Mouse (Mus musculus) spleen, adult 2 months (tissue): ENCODE measurements around the gene Ankrd13a. TPM values are rescaled to one million over a fixed set of nuclear protein-coding genes. Genes with fewer than 3 reads are reported as not detected.

Source experiments
- DNase-seq, 2 experiments: peaks; one replicate each; pipeline versions ENCODE4 v3.0.0 to v3.0.0-alpha.2; 2012 to 2021; ENCODE audit warnings: low spot score in 2 of 2, low read depth in 1 of 2
- H3K27ac ChIP-seq: fragments of 200-500 bp; 2 replicates; pipeline ENCODE4 v1.5.1; 2012; ENCODE audit warnings: low read length, inconsistent platforms; ENCODE audit not compliant: insufficient read depth
- H3K27me3 ChIP-seq: fragments of 200-500 bp; 2 replicates; pipeline ENCODE4 v1.6.1; 2012; ENCODE audit warnings: mild to moderate bottlenecking, moderate library complexity, low read length, inconsistent platforms; ENCODE audit not compliant: control insufficient read depth, insufficient read depth
- H3K36me3 ChIP-seq: fragments of 200-500 bp; 2 replicates; pipeline ENCODE4 v1.6.1; 2012; ENCODE audit warnings: mild to moderate bottlenecking, low read length, inconsistent platforms; ENCODE audit not compliant: control insufficient read depth, insufficient read depth
- H3K4me1 ChIP-seq: fragments of 200-500 bp; 2 replicates; pipeline ENCODE4 v1.6.1; 2011; ENCODE audit warnings: inconsistent platforms; ENCODE audit not compliant: control insufficient read depth, insufficient read depth, insufficient read length
- H3K4me3 ChIP-seq: fragments of 200-500 bp; 2 replicates; pipeline ENCODE4 v1.5.1; 2011; ENCODE audit warnings: mild to moderate bottlenecking, inconsistent platforms; ENCODE audit not compliant: insufficient read depth, insufficient read length; ENCODE audit errors: extremely low read depth
- CTCF ChIP-seq: fragments of 200-500 bp; IDR thresholded peaks from 2 replicates; pipeline ENCODE4 v1.5.1; 2011; ENCODE audit warnings: mild to moderate bottlenecking, inconsistent platforms; ENCODE audit not compliant: insufficient read depth, insufficient read length, insufficient replicate concordance; ENCODE audit errors: extremely low read depth
- POLR2A ChIP-seq: fragments of 200-500 bp; IDR thresholded peaks from 2 replicates; pipeline ENCODE4 v1.6.1; 2011; ENCODE audit warnings: low read depth, low read length, inconsistent platforms
- WGBS: fragments of 180-500 bp; shearing (Covaris S2); methylation state at CpG from one replicate; pipeline ENCODE4 v1.1.7; 2018; 5-methylcytosine and 5-hydroxymethylcytosine counted together
- polyA plus RNA-seq: library from polyadenylated mRNA; depleted of rRNA; stranded (reverse); fragments of >200 nt; gene quantifications from 2 replicates; pipeline ENCODE4 v1.2.3, GENCODE M21; 2012

The Ankrd13a gene
- polyA plus RNA-seq, 1 experiment: 69.3 TPM

DNA sequence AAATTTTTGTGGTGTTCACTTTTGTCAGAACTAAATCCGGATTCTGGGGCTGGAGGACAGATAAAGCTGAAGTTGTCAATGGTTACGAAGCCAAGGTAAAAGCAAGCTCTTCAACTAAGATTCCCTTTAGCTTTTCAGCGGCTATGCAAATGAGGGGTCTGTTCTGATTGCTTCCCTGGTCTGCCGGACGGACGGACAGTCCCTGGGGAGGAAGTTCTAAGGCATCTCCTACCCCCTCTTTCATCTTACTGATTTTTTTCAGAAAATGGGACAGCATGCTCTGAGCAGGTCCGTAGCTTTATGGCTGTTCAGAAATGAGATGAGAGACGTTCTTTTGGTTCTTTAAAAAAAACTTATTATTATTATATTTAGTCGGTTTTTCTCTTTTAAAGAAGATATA, 21.2 kb downstream of the Ankrd13a start:
- DNase-seq: no peak
- 90% methylated on average over 9 of the region's 9 CpGs for WGBS
- Histone ChIP-seq H3K4me3 (no peak overlapping the region), H3K27me3 (no peaks in the 10 kb centered on the region), H3K4me1 (no peaks in the 10 kb centered on the region), H3K27ac (no peak overlapping the region), H3K36me3 (peaks cover 58% of the 10 kb centered on the region)
- TF ChIP-seq CTCF (no peak), POLR2A (no peak)

DNA sequence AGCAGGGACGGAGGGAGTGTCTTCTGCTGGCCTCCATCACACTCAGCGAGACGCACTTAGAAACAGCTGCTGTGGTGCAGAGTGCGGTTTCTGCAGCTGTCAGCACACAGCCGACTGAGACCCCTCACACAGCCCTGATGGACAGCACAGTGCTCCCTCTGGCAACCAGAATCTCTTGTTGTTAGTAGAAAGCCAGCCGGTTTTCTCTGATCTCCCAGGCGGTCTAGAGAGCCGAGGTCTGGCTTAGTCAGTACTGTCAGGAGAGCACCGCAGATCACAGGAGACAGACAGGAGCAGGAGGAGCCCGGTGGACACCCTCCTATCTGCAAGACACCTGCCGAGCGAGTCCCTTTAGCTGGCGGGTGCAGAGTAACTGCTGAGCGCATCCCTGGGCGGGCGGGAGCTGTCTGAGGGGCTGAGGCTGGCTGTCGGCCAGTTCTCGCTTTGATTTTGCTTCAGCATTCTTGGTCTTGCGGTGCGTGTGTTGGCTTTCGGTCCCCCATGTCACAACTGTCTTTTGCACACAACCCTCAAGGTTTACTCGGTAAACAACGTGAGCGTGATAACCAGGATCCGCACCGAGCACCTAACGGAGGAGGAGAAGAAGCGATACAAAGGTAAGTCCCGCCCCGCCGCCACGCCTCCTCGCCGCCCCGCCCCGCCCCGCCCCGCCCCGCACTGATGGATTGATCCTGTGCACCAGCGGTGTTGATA, 22.0 kb downstream of the Ankrd13a start:
- Histone ChIP-seq H3K36me3 (peaks cover 57% of the 10 kb centered on the region), H3K4me3 (no peak overlapping the region), H3K27ac (no peak overlapping the region), H3K27me3 (no peaks in the 10 kb centered on the region), H3K4me1 (no peaks in the 10 kb centered on the region)
- 95% methylated on average over 40 of the region's 40 CpGs for WGBS
- no peak for DNase-seq
- TF ChIP-seq CTCF (no peak), POLR2A (no peak)

DNA sequence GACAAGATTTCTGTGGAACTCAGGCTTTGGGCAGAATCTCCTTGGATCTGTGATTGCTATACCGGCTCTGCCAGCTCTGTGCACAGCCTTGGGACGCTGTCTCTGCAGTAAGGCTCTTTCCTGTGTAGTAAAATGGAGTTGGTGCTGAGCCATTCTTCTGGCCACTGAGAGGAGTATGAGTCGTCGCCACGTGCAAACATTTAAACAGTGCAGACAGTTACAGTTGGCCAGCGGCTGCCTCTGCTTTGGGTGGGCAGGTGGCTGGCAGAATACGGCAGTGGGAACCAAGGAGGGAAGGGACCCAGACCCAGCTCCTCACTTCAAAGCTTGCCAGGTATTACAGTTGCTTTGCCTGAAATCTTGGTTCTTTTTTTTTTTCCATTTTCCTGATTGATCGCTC, 22.8 kb downstream of the Ankrd13a start:
- Histone ChIP-seq H3K27ac (no peak overlapping the region), H3K4me1 (no peaks in the 10 kb centered on the region), H3K27me3 (no peaks in the 10 kb centered on the region), H3K4me3 (no peak overlapping the region), H3K36me3 (peaks cover 56% of the 10 kb centered on the region)
- WGBS: 96% methylated on average over 8 of the region's 8 CpGs
- DNase-seq: no peak
- TF ChIP-seq CTCF (no peak), POLR2A (no peak)

DNA sequence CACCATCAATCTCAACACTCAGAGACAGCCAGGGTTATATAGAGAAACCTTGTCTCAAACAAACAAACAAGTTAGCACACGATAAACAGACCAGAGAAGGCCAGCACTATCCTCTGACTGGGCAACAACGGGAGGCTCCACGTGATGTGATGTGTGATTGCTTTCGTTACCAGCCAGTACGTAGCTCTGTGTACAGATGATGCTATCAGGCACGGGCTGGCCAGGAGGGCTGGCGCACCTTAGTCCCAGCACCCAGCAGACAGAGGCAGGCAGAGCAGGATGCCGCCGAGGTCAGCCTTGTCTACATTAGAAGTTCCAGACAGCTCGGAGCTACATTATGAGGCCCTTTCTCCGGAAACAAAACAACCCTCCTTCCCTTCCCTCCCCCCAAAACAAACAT, 25.4 kb downstream of the Ankrd13a start:
- Histone ChIP-seq H3K4me1 (no peaks in the 10 kb centered on the region), H3K36me3 (peaks cover 63% of the 10 kb centered on the region), H3K4me3 (no peak overlapping the region), H3K27ac (no peak overlapping the region), H3K27me3 (no peaks in the 10 kb centered on the region)
- TF ChIP-seq POLR2A (no peak), CTCF (no peak)
- no peak for DNase-seq
- WGBS: 92% methylated on average over 11 of the region's 11 CpGs

DNA sequence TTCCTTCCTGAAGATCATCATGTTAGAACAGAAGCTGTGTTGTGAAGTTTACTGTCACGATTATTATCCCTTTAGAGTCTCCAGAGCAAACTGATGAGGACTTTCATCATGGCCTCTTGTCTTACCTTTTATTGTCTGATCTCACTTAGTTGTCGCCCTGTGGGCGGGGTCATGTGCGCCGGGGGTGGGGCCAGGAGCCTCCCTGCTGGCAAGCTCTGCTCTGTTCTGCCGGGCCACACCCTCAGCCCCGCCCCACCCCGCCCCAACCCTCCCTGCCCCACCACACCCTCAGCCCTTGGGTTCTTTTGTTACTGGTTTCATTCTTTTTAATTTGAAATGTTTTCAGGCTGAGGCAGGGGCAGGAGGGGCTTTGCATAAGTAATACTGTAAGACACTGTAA, 26.6 kb downstream of the Ankrd13a start:
- Histone ChIP-seq H3K27ac (no peak overlapping the region), H3K4me1 (peaks cover 3% of the 10 kb centered on the region; the same call in 1 of the 2 replicates), H3K27me3 (no peaks in the 10 kb centered on the region), H3K36me3 (peaks cover 56% of the 10 kb centered on the region), H3K4me3 (no peak overlapping the region)
- no peak for DNase-seq
- TF ChIP-seq POLR2A (no peak), CTCF (no peak)
- 75% methylated on average over 7 of the region's 8 CpGs for WGBS

DNA sequence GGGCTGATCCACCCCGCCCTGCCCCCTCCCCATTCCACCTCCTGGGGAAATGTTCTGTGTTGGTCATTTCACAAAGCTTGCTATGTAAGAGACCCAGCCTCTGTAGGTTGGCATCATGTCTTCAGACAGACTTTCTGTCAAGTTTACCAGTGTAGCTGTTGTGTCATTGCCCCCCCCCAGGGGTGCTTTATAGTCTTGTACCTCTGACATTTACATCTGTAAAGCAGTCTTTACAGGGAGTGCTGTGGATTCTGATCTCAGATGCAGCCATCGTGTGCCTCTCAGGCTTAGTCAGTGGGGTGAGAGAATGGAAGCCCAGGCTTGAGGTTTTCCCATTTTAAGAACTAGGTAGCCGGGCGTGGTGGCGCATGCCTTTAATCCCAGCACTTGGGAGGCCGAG, 27.4 kb downstream of the Ankrd13a start:
- Histone ChIP-seq H3K36me3 (peaks cover 48% of the 10 kb centered on the region), H3K27ac (no peak overlapping the region), H3K27me3 (no peaks in the 10 kb centered on the region), H3K4me1 (peaks cover 8% of the 10 kb centered on the region; the same call in 1 of the 2 replicates), H3K4me3 (no peak overlapping the region)
- WGBS: 96% methylated on average over 6 of the region's 6 CpGs
- DNase-seq: no peak
- TF ChIP-seq POLR2A (no peak), CTCF (no peak)

DNA sequence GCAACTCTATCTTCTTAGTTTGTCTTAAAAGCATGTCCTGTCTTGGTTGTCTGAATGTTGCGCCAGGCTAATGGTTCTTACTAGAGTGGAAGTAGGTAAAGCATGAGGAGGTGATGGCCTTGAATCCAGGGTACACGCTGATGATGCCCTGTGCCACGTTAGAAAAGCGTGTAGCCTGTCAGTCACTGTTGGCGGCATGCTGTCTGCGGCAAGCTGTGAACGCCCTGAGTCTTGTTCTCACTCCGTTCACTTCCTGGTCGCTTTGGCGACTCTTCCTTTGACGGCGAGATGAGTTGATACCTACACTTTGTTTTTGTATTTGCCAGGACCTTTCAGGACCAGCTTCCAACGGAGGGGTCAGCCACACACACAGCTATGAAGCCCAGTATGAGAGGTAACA, 28.8 kb downstream of the Ankrd13a start:
- Histone ChIP-seq H3K36me3 (peaks cover 39% of the 10 kb centered on the region), H3K27me3 (no peaks in the 10 kb centered on the region), H3K4me1 (peaks cover 9% of the 10 kb centered on the region; the same call in 1 of the 2 replicates), H3K4me3 (no peak overlapping the region), H3K27ac (no peak overlapping the region)
- TF ChIP-seq POLR2A (no peak), CTCF (no peak)
- DNase-seq: no peak
- 89% methylated on average over 13 of the region's 13 CpGs for WGBS
